Mouse (Mus musculus) CH12.LX (cell line): Measurements from ENCODE around the gene Agbl3. TPM values are rescaled to one million over a fixed set of nuclear protein-coding genes. Genes with fewer than 3 reads are reported as not detected.

Experiments used
- DNase-seq: peaks from one replicate; pipeline ENCODE4 v3.0.0-alpha.2; 2013; ENCODE audit errors: extremely low read depth
- H3K27ac ChIP-seq: 2 replicates; pipeline ENCODE4 v1.5.1; 2012; ENCODE audit warnings: low read depth, mild to moderate bottlenecking, control low read depth, moderate library complexity; ENCODE audit not compliant: insufficient read depth
- H3K27me3 ChIP-seq: replicated peaks from 2 replicates; pipeline ENCODE3; 2012; ENCODE audit warnings: inconsistent platforms
- H3K36me3 ChIP-seq, 2 experiments: replicated peaks in 1 of 2; 2 replicates each; pipeline versions ENCODE3 to v1.6.1; 2012; ENCODE audit warnings: inconsistent platforms in 1 of 2, low read length in 1 of 2, mild to moderate bottlenecking in 1 of 2, mixed read lengths in 1 of 2, moderate library complexity in 1 of 2; ENCODE audit not compliant: control insufficient read depth in 1 of 2, insufficient read depth in 1 of 2
- H3K4me1 ChIP-seq, 2 experiments: 2 replicates each; pipeline ENCODE4 v1.6.1; 2012; ENCODE audit warnings: inconsistent platforms in 1 of 2, moderate library complexity in 1 of 2; ENCODE audit not compliant: insufficient read depth in 2 of 2, control insufficient read depth in 1 of 2
- H3K4me2 ChIP-seq: 2 replicates; pipeline ENCODE4 v1.6.1; 2012; ENCODE audit warnings: low read depth, mild to moderate bottlenecking, control low read depth; ENCODE audit not compliant: poor library complexity, insufficient read depth, severe bottlenecking
- H3K4me3 ChIP-seq, 3 experiments: fragments of 150-350 bp in 1 of 3; sonication (generic) in 1 of 3; replicated peaks in 1 of 3; 2 replicates each; pipeline versions ENCODE3 to v1.5.1; 2011 to 2012; ENCODE audit warnings: low read depth in 2 of 3, low read length in 2 of 3, mild to moderate bottlenecking in 2 of 3, moderate library complexity in 2 of 3, control low read depth in 1 of 3, improper control_type of control experiment in 1 of 3, inconsistent platforms in 1 of 3, mixed read lengths in 1 of 3; ENCODE audit not compliant: poor library complexity in 1 of 3
- H3K79me2 ChIP-seq: replicated peaks from 2 replicates; pipeline ENCODE4 v1.6.1; 2012; ENCODE audit warnings: mild to moderate bottlenecking, moderate library complexity; ENCODE audit not compliant: control insufficient read depth, poor library complexity, insufficient read depth, severe bottlenecking; ENCODE audit errors: extremely low read depth
- H3K9ac ChIP-seq: 2 replicates; pipeline ENCODE4 v1.6.1; 2012; ENCODE audit warnings: low read depth, mild to moderate bottlenecking, control low read depth, moderate library complexity; ENCODE audit not compliant: insufficient read depth
- H3K9me3 ChIP-seq: replicated peaks from 2 replicates; pipeline ENCODE3; 2012; ENCODE audit warnings: low read length, inconsistent platforms, mixed read lengths
- BHLHE40 ChIP-seq: IDR thresholded peaks from 2 replicates; pipeline ENCODE4 v1.6.1; 2011; ENCODE audit warnings: mild to moderate bottlenecking, low read depth, low read length, improper control_type of control experiment
- EP300 ChIP-seq: IDR thresholded peaks from 2 replicates; pipeline ENCODE4 v1.6.1; 2011; ENCODE audit warnings: low read length, improper control_type of control experiment
- ETS1 ChIP-seq: conservative IDR thresholded peaks from 2 replicates; pipeline ENCODE4 v1.6.1; 2012; ENCODE audit warnings: low read depth, mild to moderate bottlenecking, inconsistent platforms, low read length, improper control_type of control experiment, moderate library complexity
- KAT2A ChIP-seq: IDR thresholded peaks from 2 replicates; pipeline ENCODE4 v1.6.1; 2012; ENCODE audit warnings: low read length, improper control_type of control experiment, inconsistent platforms; ENCODE audit not compliant: insufficient replicate concordance
- MAFK ChIP-seq: IDR thresholded peaks from 2 replicates; pipeline ENCODE4 v1.6.1; 2011; ENCODE audit warnings: low read length, improper control_type of control experiment; ENCODE audit not compliant: insufficient replicate concordance
- MEF2A ChIP-seq: IDR thresholded peaks from 2 replicates; pipeline ENCODE4 v1.6.1; 2014; ENCODE audit warnings: low read depth, mild to moderate bottlenecking, inconsistent platforms, low read length, improper control_type of control experiment, borderline replicate concordance
- MXI1 ChIP-seq: IDR thresholded peaks from 2 replicates; pipeline ENCODE4 v1.6.1; 2011; ENCODE audit warnings: mild to moderate bottlenecking, low read depth, low read length, improper control_type of control experiment
- NRF1 ChIP-seq: IDR thresholded peaks from 2 replicates; pipeline ENCODE4 v1.6.1; 2014; ENCODE audit warnings: low read depth, mild to moderate bottlenecking, inconsistent platforms, low read length, improper control_type of control experiment, moderate library complexity
- POLR2A ChIP-seq: IDR thresholded peaks from 2 replicates; pipeline ENCODE4 v1.6.1; 2011; ENCODE audit warnings: low read depth, mild to moderate bottlenecking, improper control_type of control experiment, low read length
- POLR2AphosphoS2 ChIP-seq: IDR thresholded peaks from 2 replicates; pipeline ENCODE4 v1.6.1; 2011; ENCODE audit warnings: low read depth, low read length, improper control_type of control experiment
- SIN3A ChIP-seq: IDR thresholded peaks from 2 replicates; pipeline ENCODE4 v1.6.1; 2012; ENCODE audit warnings: low read length, improper control_type of control experiment, inconsistent platforms
- SMC3 ChIP-seq: IDR thresholded peaks from 2 replicates; pipeline ENCODE4 v1.6.1; 2011; ENCODE audit warnings: low read depth, low read length, improper control_type of control experiment
- USF1 ChIP-seq: IDR thresholded peaks from 2 replicates; pipeline ENCODE4 v1.6.1; 2014; ENCODE audit warnings: low read depth, mild to moderate bottlenecking, inconsistent platforms, low read length, improper control_type of control experiment
- USF2 ChIP-seq: conservative IDR thresholded peaks from 2 replicates; pipeline ENCODE4 v1.6.1; 2011; ENCODE audit warnings: low read depth, low read length, improper control_type of control experiment
- dilution Hi-C: fragments of 300-500 bp; cut with MboI; formaldehyde crosslinking; loops from 2 replicates; pipeline ENCODE4 v1.14.3; 2020; ENCODE audit warnings: low sequenced_read_pairs; ENCODE audit not compliant: extremely low pct_unique_long_range_greater_than_20kb, extremely low pct_ligation_motif_present
- in situ Hi-C: fragments of 300-500 bp; cut with MboI; formaldehyde crosslinking; loops from 3 replicates; pipeline ENCODE4 v1.14.3; 2019; ENCODE audit warnings: low sequenced_read_pairs, low pct_ligation_motif_present, low pct_unique_long_range_greater_than_20kb, mixed read lengths
- polyA plus RNA-seq: library from polyadenylated mRNA; unstranded; fragments of >175 nt; gene quantifications from 2 replicates; pipeline ENCODE4 v1.2.1, GENCODE M21; 2012; ENCODE audit warnings: low read depth; ENCODE audit not compliant: insufficient read length
- total RNA-seq, 2 experiments: library from RNA; depleted of rRNA; stranded (reverse); fragments of 300-350 nt in 1 of 2; fragments of >200 nt in 1 of 2; gene quantifications; 2 replicates each; pipeline ENCODE4 v1.2.3; 2012 to 2014

Gene Agbl3
- total and polyA plus RNA-seq, 3 experiments, result 1.9 to 4.8 (median 3.4) TPM

GRCm38 (mm10) chr6:34884724-34885123 lies 104.5 kb downstream of the Agbl3 start:
- in situ Hi-C loops (loop anchor here (5.0 kb wide), 1 partner anchor 33 kb away; no protein-coding TSS in a partner anchor), dilution Hi-C loops (no loop called here)
- DNase-seq, result no peak
- H3K4me1 ChIP-seq, result no peaks in the 10 kb centered on the region
- no peak overlapping the region for H3K27ac ChIP-seq
- no peak overlapping the region for H3K9ac ChIP-seq
- no peak for TF ChIP-seq USF1
- no peak for TF ChIP-seq MEF2A
- no peak for TF ChIP-seq MXI1
- no peak for TF ChIP-seq KAT2A
- no peak for TF ChIP-seq BHLHE40
- TF ChIP-seq USF2, result no peak
- no peak for TF ChIP-seq NRF1
- TF ChIP-seq EP300, result no peak
- H3K36me3 ChIP-seq, result peaks cover 79 to 93% of the 10 kb centered on the region in 2 experiments
- H3K27me3 ChIP-seq, result no peaks in the 10 kb centered on the region
- no peak overlapping the region for H3K4me2 ChIP-seq
- no peak overlapping the region for H3K4me3 ChIP-seq
- H3K79me2 ChIP-seq, result no peaks in the 10 kb centered on the region
- no peaks in the 10 kb centered on the region for H3K9me3 ChIP-seq

GRCm38 (mm10) chr6:34887131-34887850 lies 107.1 kb downstream of the Agbl3 start:
- Histone ChIP-seq H3K36me3 (peaks cover 80 to 92% of the 10 kb centered on the region in 2 experiments), H3K9me3 (no peaks in the 10 kb centered on the region)

DNA sequence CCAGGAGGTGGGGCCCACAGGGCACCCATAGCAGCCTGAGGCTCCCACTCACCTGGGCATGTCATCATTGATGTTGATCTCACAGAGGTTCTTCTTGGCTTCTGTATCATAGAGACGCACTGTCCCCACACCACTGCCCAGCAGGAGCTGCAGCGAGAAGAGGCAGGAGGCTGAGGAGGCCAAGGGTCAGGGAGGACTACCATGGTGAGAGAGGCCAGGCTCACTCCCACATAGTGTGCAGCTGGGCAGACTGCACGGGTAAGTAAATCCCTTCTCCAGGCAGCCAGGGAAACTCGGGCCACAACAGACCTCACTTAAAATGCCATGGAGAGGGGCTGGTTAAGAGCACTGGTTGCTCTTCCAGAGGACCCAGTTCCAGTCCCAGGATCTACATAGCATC lies 109.0 kb downstream of the Agbl3 start:
- in situ Hi-C loops, result no loop called here
- no peak overlapping the region for H3K4me3 ChIP-seq
- no peak overlapping the region for H3K27ac ChIP-seq
- no peak overlapping the region for H3K9ac ChIP-seq
- H3K79me2 ChIP-seq, result no peaks in the 10 kb centered on the region
- no peak for TF ChIP-seq ETS1
- TF ChIP-seq POLR2A, result no peak
- no peak for TF ChIP-seq MAFK
- TF ChIP-seq SMC3, result no peak
- no peak for TF ChIP-seq SIN3A
- TF ChIP-seq, all 38 proteins: peak for 0
- dilution Hi-C loops, result no loop called here
- Histone ChIP-seq H3K27me3 (no peaks in the 10 kb centered on the region), H3K4me2 (no peak overlapping the region), H3K36me3 (peaks cover 75 to 93% of the 10 kb centered on the region in 2 experiments), H3K9me3 (no peaks in the 10 kb centered on the region), H3K4me1 (peaks cover 0 to 4% of the 10 kb centered on the region in 2 experiments; a peak in 1 of 4 replicates)
- no peak for DNase-seq

More at GRCm38 (mm10) chr6:34887131-34887850, 107.1 kb downstream of the Agbl3 start:
- TF ChIP-seq POLR2AphosphoS2 (no peak), POLR2A (no peak)
- TF ChIP-seq, all 38 proteins: peak for 0
- no peaks in the 10 kb centered on the region for H3K79me2 ChIP-seq
- H3K4me3 ChIP-seq, result no peak overlapping the region
- dilution Hi-C loops, result no loop called here
- H3K27me3 ChIP-seq, result no peaks in the 10 kb centered on the region
- H3K27ac ChIP-seq, result no peak overlapping the region
- no peaks in the 10 kb centered on the region for H3K4me1 ChIP-seq
- H3K9ac ChIP-seq, result no peak overlapping the region
- in situ Hi-C loops, result no loop called here
- H3K4me2 ChIP-seq, result no peak overlapping the region
- DNase-seq, result no peak
